24 mouse cellular contexts compared by ENCODE assay signal in genomic region chr12:104958263-104958662, GRCm38 (mm10). TPM values are rescaled to one million over a fixed set of nuclear protein-coding genes. Genes with fewer than 3 reads are reported as not detected.
"Had no signal": no experiment of that assay in that cellular context is flagged by ENCODE, and none has a peak within 500 bp of the region (broad histone marks: within the 10 kb centered on the region; RNA-seq: fewer than 3 reads in every experiment).

No protein-coding gene starts in this region.

- H3K9ac ChIP-seq: limb, embryonic 12.5 days; limb, embryonic 15.5 days; liver, embryonic 14.5 days; liver, postnatal 0 days; lung, embryonic 15.5 days; neural tube, embryonic 12.5 days; neural tube, embryonic 15.5 days had no signal

- DNase-seq: kidney, adult 2 months; kidney, postnatal 25 days; layer of hippocampus, postnatal 36 days; left cerebral cortex, postnatal 4 days; liver, postnatal 0 days; lung, postnatal 10 days; lung, postnatal 4 days; midbrain, embryonic 14.5 days; right cerebral cortex, adult 18-20 months; right cerebral cortex, postnatal 14 days; right cerebral cortex, postnatal 4 days; thymus, adult 2 months; thymus, postnatal 14 days; thymus, postnatal 4 days had no signal

- H3K27ac ChIP-seq: left cerebral cortex, adult 2 months; limb, embryonic 12.5 days; limb, embryonic 15.5 days; liver, embryonic 14.5 days; lung, embryonic 15.5 days; neural tube, embryonic 12.5 days; neural tube, embryonic 15.5 days; stomach, postnatal 0 days had no signal

- H3K9me3 ChIP-seq: limb, embryonic 12.5 days; limb, embryonic 15.5 days; lung, embryonic 15.5 days; neural tube, embryonic 12.5 days; neural tube, embryonic 15.5 days had no signal

- H3K4me3 ChIP-seq: left cerebral cortex, adult 2 months; limb, embryonic 12.5 days; limb, embryonic 15.5 days; lung, embryonic 15.5 days; neural tube, embryonic 12.5 days; neural tube, embryonic 15.5 days had no signal

- H3K4me2 ChIP-seq: limb, embryonic 12.5 days; limb, embryonic 15.5 days; liver, embryonic 11.5 days; lung, embryonic 15.5 days; midbrain, embryonic 11.5 days; neural tube, embryonic 12.5 days; neural tube, embryonic 15.5 days had no signal

- ATAC-seq: liver, postnatal 0 days had no signal

- H3K4me1 ChIP-seq: lung, embryonic 15.5 days; neural tube, embryonic 12.5 days had no signal

- H3K36me3 ChIP-seq: limb, embryonic 12.5 days; lung, embryonic 15.5 days; neural tube, embryonic 12.5 days; neural tube, embryonic 15.5 days had no signal

- H3K27me3 ChIP-seq: limb, embryonic 12.5 days; limb, embryonic 15.5 days; neural tube, embryonic 12.5 days had no signal

RNA-seq across cellular contexts. Expression of gene Syne3, which starts 51.3 kb away (rescaled TPM):
- polyA plus RNA-seq: midbrain, embryonic 11.5 days had no signal
